Mouse (Mus musculus): Measurements from ENCODE around the gene Kif1bp. TPM values are rescaled to one million over a fixed set of nuclear protein-coding genes. Genes with fewer than 3 reads are reported as not detected.
"Not testable (repeated sequence)": the region's sequence is repeated elsewhere in the genome, so short reads cannot be mapped to it uniquely, and the experiment has no call there.

Gene Kif1bp
- polyA plus RNA-seq, 1 experiment from 2014 or later: 90.4 TPM

DNA sequence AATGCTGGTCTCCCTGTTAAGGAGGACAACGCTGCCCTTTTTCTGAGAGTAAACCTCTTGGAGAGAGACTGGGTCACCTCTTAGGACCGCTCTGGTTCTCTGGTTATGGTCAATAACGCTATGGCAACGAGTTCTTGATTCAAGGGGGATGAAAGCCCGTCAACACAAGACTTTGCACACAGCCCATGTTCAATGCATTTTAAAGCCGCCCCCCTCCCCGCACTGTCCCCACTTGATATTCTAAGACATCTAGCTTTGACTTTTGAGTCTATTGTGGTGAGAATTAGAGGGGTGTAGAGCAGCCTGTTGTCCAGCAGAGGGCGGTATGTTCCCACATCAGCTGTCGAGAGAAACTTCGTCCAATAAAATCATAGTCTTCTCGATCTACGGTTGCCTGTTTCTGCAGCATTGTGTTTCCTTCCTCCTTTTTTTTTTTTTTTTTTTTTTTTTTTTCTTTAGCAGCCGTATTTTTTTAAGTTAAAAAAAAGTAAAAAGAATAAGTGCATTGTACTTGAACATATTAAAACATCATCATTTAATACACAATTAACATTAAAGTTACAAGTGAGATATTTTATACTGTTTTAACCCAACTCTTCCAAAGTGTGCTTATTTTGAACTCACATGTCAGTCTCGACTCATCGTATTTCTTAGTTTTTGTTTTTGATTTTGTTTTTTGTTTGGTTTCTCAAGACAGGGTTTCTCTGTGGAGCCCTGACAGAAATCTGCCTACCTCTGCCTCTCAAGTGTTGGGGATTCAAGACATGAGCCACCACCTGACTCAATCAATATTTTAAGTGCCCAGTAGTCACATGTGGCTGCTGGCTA is 78.0 kb downstream of the Kif1bp start:
- Histone ChIP-seq H3K27me3 (ENCODE audit: control insufficient read depth, insufficient read depth, low read length) (no peaks in the 10 kb centered on the region), H3K9ac (no peak overlapping the region; the same call in 1 of the 2 replicates), H3K27ac (no peak overlapping the region), H3K9me3 (ENCODE audit: control insufficient read depth, low read length) (no peaks in the 10 kb centered on the region), H3K36me3 (replicated peaks; ENCODE audit: control insufficient read depth, insufficient read depth) (no peaks in the 10 kb centered on the region), H3K4me1 (replicated peaks; ENCODE audit: control insufficient read depth, insufficient read depth, low read length) (no peaks in the 10 kb centered on the region), H3K4me2 (replicated peaks) (peak overlapping the region; percentile 24; the same call in 1 of the 2 replicates), H3K4me3 (replicated peaks; ENCODE audit: low read length) (no peak overlapping the region)
- ATAC-seq (ENCODE audit: low FRiP score) (peak; percentile 57; the same call in 1 of the 2 replicates), DNase-seq (ENCODE audit: low spot score) (peak; percentile 86)
- WGBS: 23% methylated on average over 15 of the region's 15 CpGs

DNA sequence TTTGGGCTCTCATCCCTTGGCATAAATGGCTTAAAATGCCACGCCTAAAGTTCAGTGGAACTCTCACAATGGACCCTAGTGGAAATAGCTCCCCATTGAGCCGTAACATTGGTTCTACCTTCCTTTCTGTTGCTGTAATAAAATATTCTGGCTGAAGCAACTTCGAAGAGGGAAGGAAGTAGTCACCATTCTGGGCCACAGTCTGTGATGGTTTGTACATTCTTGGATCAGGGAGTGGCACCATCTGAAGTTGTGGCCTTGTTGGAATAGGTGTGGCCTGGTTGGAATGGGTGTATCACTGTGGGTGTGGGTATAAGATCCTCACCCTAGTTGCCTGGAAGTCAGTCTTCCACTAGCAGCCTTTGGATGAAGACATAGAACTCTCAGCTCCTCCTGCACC is 86.6 kb downstream of the Kif1bp start:
- H3K9ac ChIP-seq; H3K4me3 ChIP-seq (replicated peaks; ENCODE audit: low read length); H3K4me2 ChIP-seq (replicated peaks); H3K9me3 ChIP-seq (ENCODE audit: control insufficient read depth, low read length); H3K4me1 ChIP-seq (replicated peaks; ENCODE audit: control insufficient read depth, insufficient read depth, low read length); H3K27ac ChIP-seq; ATAC-seq (ENCODE audit: low FRiP score); H3K27me3 ChIP-seq (ENCODE audit: control insufficient read depth, insufficient read depth, low read length); DNase-seq (ENCODE audit: low spot score); H3K36me3 ChIP-seq (replicated peaks; ENCODE audit: control insufficient read depth, insufficient read depth): not testable (repeated sequence)
- 88% methylated on average over 3 of the region's 3 CpGs for WGBS

Other genes starting within 250 kb of the Kif1bp start
- gene Hk1, start 198.5 kb downstream of the Kif1bp start, polyA plus RNA-seq (2014; fragmentation: Nextera tagmentation; extraction: Ambion mirVana): 89.9 and 105 TPM in 2 replicates
- gene Hkdc1, start 156.0 kb downstream of the Kif1bp start, polyA plus RNA-seq (2014; fragmentation: Nextera tagmentation; extraction: Ambion mirVana): 0.34 and 0.59 TPM in 2 replicates
- gene 4930507D05Rik, start 129.0 kb downstream of the Kif1bp start, polyA plus RNA-seq (2014; fragmentation: Nextera tagmentation; extraction: Ambion mirVana): 1.3 and 1.8 TPM in 2 replicates
- 18.8 and 20.5 TPM in 2 replicates for gene Supv3l1, start 128.7 kb downstream of the Kif1bp start, polyA plus RNA-seq (2014; fragmentation: Nextera tagmentation; extraction: Ambion mirVana)
- 60.3 and 65.7 TPM in 2 replicates for gene Vps26a, start 91.7 kb downstream of the Kif1bp start, polyA plus RNA-seq (2014; fragmentation: Nextera tagmentation; extraction: Ambion mirVana)
- gene Srgn, start 51.0 kb downstream of the Kif1bp start, polyA plus RNA-seq (2014; fragmentation: Nextera tagmentation; extraction: Ambion mirVana): 11.5 and 13.8 TPM in 2 replicates
- 15.9 and 17.8 TPM in 2 replicates for gene Ddx21, start 23.8 kb upstream of the Kif1bp start, polyA plus RNA-seq (2014; fragmentation: Nextera tagmentation; extraction: Ambion mirVana)
- gene Ddx50, start 72.8 kb upstream of the Kif1bp start, polyA plus RNA-seq (2014; fragmentation: Nextera tagmentation; extraction: Ambion mirVana): 87.5 and 90.1 TPM in 2 replicates
- 4.3 and 5.2 TPM in 2 replicates for gene Stox1, start 147.7 kb upstream of the Kif1bp start, polyA plus RNA-seq (2014; fragmentation: Nextera tagmentation; extraction: Ambion mirVana)
- 93.0 and 96.0 TPM in 2 replicates for gene Ccar1, start 213.8 kb upstream of the Kif1bp start, polyA plus RNA-seq (2014; fragmentation: Nextera tagmentation; extraction: Ambion mirVana)

All from hindbrain, embryonic 14.5 days (tissue).